ENCODE assay signal across 20 mouse cellular contexts in the genomic region with DNA sequence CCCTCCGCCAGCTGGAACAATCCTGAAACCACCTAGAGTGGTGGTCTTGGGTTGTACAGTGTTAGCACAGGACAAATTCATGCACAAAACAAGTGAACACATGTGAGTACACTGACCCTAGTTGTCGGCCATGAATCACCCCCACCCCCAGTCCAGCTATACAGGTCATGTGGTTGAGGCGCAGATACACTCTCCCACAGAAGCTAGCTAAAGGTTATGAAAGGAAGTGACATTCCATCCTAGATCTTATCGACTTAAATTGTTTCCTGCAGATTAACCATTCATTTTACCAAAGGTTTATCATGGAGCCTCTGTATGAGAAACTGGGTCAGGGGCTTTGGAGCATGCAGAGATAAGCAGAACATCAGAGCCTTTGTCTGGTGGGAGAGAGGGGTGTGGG. TPM values are rescaled to one million over a fixed set of nuclear protein-coding genes. Genes with fewer than 3 reads are reported as not detected.
DNase-seq lines count a peak whose midpoint lies in the region; ATAC-seq and TF ChIP-seq lines count a peak whose summit lies in the region.
"Had no signal": no experiment of that assay in that cellular context is flagged by ENCODE, and none has a peak within 500 bp of the region (broad histone marks: within the 10 kb centered on the region; RNA-seq: fewer than 3 reads in every experiment).

No protein-coding gene starts in this region.

- H3K9me3 ChIP-seq in heart, embryonic 10.5 days = no peaks in the 10 kb centered on the region
- H3K9me3 ChIP-seq in kidney, embryonic 14.5 days (ENCODE audit: control insufficient read depth, low read length) = no peaks in the 10 kb centered on the region
- no peaks in the 10 kb centered on the region for H3K9me3 ChIP-seq in G1E (replicated peaks)
- H3K9me3 ChIP-seq: midbrain, embryonic 10.5 days; neural tube, embryonic 15.5 days had no signal

- no peak for DNase-seq in heart, embryonic 10.5 days (ENCODE audit: low spot score)
- no peak for DNase-seq in heart, postnatal 25 days (ENCODE audit: low spot score)
- no peak for DNase-seq in kidney, adult 18-20 months
- no peak for DNase-seq in G1E (ENCODE audit: low spot score)
- peak; percentile 33 for DNase-seq in retina, embryonic 14.5 days (ENCODE audit: low spot score)
- no peak for DNase-seq in layer of hippocampus, postnatal 36 days
- DNase-seq in T-cell, adult 2 months (ENCODE audit: low spot score) = no peak
- DNase-seq: adrenal gland, postnatal 25 days; cerebellum, adult 2 months had no signal

- H3K9ac ChIP-seq in kidney, embryonic 14.5 days (ENCODE audit: low read depth, low read length) = no peak overlapping the region
- H3K9ac ChIP-seq: neural tube, embryonic 15.5 days had no signal

- H3K4me1 ChIP-seq in heart, embryonic 10.5 days = peaks cover 65% of the 10 kb centered on the region
- H3K4me1 ChIP-seq in kidney, embryonic 14.5 days (ENCODE audit: control insufficient read depth, insufficient read depth, low read length) = peaks cover 39% of the 10 kb centered on the region
- no peaks in the 10 kb centered on the region for H3K4me1 ChIP-seq in G1E (ENCODE audit: insufficient read depth, low read depth, low read length)
- H3K4me1 ChIP-seq: neural tube, embryonic 15.5 days had no signal

- H3K27ac ChIP-seq in heart, embryonic 10.5 days = peak overlapping the region; percentile 65; the same call in 1 of the 2 replicates
- peak overlapping the region; percentile 86 for H3K27ac ChIP-seq in kidney, embryonic 14.5 days (ENCODE audit: low read depth, low read length)
- H3K27ac ChIP-seq: midbrain, embryonic 10.5 days; neural tube, embryonic 15.5 days had no signal

- 57% methylated on average over 4 of the region's 4 CpGs for WGBS in heart, embryonic 10.5 days
- WGBS in kidney, embryonic 14.5 days = 46% methylated on average over 4 of the region's 4 CpGs

- H3K4me3 ChIP-seq in heart, embryonic 10.5 days = no peak overlapping the region
- H3K4me3 ChIP-seq in kidney, embryonic 14.5 days (ENCODE audit: low read length) = no peak overlapping the region
- H3K4me3 ChIP-seq in G1E (ENCODE audit: low read depth, low read length) = no peak overlapping the region
- H3K4me3 ChIP-seq: erythroblast, embryonic 14.5 days; midbrain, embryonic 10.5 days; myocyte; neural tube, embryonic 15.5 days had no signal

- no peaks in the 10 kb centered on the region for H3K27me3 ChIP-seq in heart, embryonic 10.5 days (ENCODE audit: insufficient read depth, poor library complexity, severe bottlenecking)
- no peaks in the 10 kb centered on the region for H3K27me3 ChIP-seq in kidney, embryonic 14.5 days (ENCODE audit: control insufficient read depth, insufficient read depth, low read length)
- no peaks in the 10 kb centered on the region for H3K27me3 ChIP-seq in G1E (ENCODE audit: insufficient read depth, low read length)
- H3K27me3 ChIP-seq: neural tube, embryonic 15.5 days had no signal

- no peaks in the 10 kb centered on the region for H3K36me3 ChIP-seq in heart, embryonic 10.5 days
- no peaks in the 10 kb centered on the region for H3K36me3 ChIP-seq in kidney, embryonic 14.5 days (ENCODE audit: control insufficient read depth, insufficient read depth, low read length)
- H3K36me3 ChIP-seq in G1E (replicated peaks) = no peaks in the 10 kb centered on the region
- H3K36me3 ChIP-seq: midbrain, embryonic 10.5 days; neural tube, embryonic 15.5 days had no signal

- intact Hi-C loops in heart, postnatal 25 days (cut with DNase I) = no loop called here

- H3K4me2 ChIP-seq in kidney, embryonic 14.5 days (replicated peaks; ENCODE audit: low read depth, low read length) = no peak overlapping the region
- H3K4me2 ChIP-seq: neural tube, embryonic 15.5 days had no signal

- TF ChIP-seq CTCF in G1E (IDR thresholded peaks at IDR 0.05; ENCODE audit: low read depth, low read length) = no peak

- ATAC-seq in kidney, embryonic 14.5 days (ENCODE audit: low FRiP score, low TSS enrichment) = peak; percentile 84
- ATAC-seq in G1E (ENCODE audit: extremely low read depth, insufficient number of reproducible peaks, low FRiP score, poor library complexity, severe bottlenecking) = peak; percentile 8; the same call in 1 of the 2 replicates
- ATAC-seq: forebrain, embryonic 14.5 days had no signal

RNA-seq across cellular contexts. Expression of a gene that starts 7.0 kb away (rescaled TPM):
- polyA plus RNA-seq in heart, embryonic 10.5 days (2016; fragmentation: Nextera tagmentation; extraction: Ambion mirVana) = 0.22 and 0.33 TPM in 2 replicates
- total RNA-seq in heart, postnatal 25 days (2021) = not detected
- polyA plus RNA-seq in kidney, embryonic 14.5 days (2014; fragmentation: Nextera tagmentation; extraction: Ambion mirVana) = 0.37 and 0.45 TPM in 2 replicates
- total RNA-seq in G1E (2014; fragmentation: Nextera tagmentation) = not detected in 2 replicates
- total RNA-seq in G1E (2017) = 0.11 TPM in 1 of 2 replicates, not detected in the other
- not detected in 2 replicates for polyA plus RNA-seq in G1E (2012)
- not detected for total RNA-seq in layer of hippocampus, postnatal 36 days (2021)
- total RNA-seq: adrenal gland, postnatal 25 days; granulocyte monocyte progenitor cell, adult 5-6 weeks; layer of hippocampus, postnatal 10 days; left cerebral cortex, postnatal 10 days had no signal
- polyA plus RNA-seq: cerebellum, adult 2 months; embryonic facial prominence, embryonic 11.5 days; erythroblast, embryonic 14.5 days; forebrain, embryonic 14.5 days; neural tube, embryonic 15.5 days; thymus, postnatal 0 days had no signal

RNA-seq across cellular contexts. Expression of a gene that starts 58.9 kb away (rescaled TPM):
- polyA plus RNA-seq in heart, embryonic 10.5 days (2016; fragmentation: Nextera tagmentation; extraction: Ambion mirVana) = 67.3 and 88.3 TPM in 2 replicates
- total RNA-seq in heart, postnatal 25 days (2021) = 100 to 1,000 TPM in 1 of 2 experiments, 10 to 100 TPM in 1; 82.4 to 107 TPM
- polyA plus RNA-seq in kidney, embryonic 14.5 days (2014; fragmentation: Nextera tagmentation; extraction: Ambion mirVana) = 34.7 and 80.1 TPM in 2 replicates
- 3.1 and 3.3 TPM in 2 replicates for total RNA-seq in G1E (2014; fragmentation: Nextera tagmentation)
- total RNA-seq in G1E (2017) = 8.3 and 8.6 TPM in 2 replicates
- 0.32 and 1.1 TPM in 2 replicates for polyA plus RNA-seq in G1E (2012)
- total RNA-seq in layer of hippocampus, postnatal 36 days (2021) = 10 to 100 TPM; 41.2 to 44.2 TPM
- polyA plus RNA-seq: erythroblast, embryonic 14.5 days had no signal

Comparison
In these comparisons a context has a peak if more than half of its experiments do, and no peak if none do; other contexts are left out.
1. RNA of a gene that starts 58.9 kb away (total RNA-seq): 82.4 to 107 TPM in heart, postnatal 25 days and 41.2 to 44.2 TPM in layer of hippocampus, postnatal 36 days; 3.1 to 8.6 TPM in G1E; every median in the first group is over 4 times any median in the second.